Comparison of ENCODE assay signal across 25 mouse cellular contexts in genomic region chr5:134136022-134136421, GRCm38 (mm10). TPM values are rescaled to one million over a fixed set of nuclear protein-coding genes. Genes with fewer than 3 reads are reported as not detected.
DNase-seq lines count a peak whose midpoint lies in the region; ATAC-seq lines count a peak whose summit lies in the region.
"Had no signal": no experiment of that assay in that cellular context is flagged by ENCODE, and none has a peak within 500 bp of the region (broad histone marks: within the 10 kb centered on the region; RNA-seq: fewer than 3 reads in every experiment).

No protein-coding gene starts in this region.

- H3K36me3 ChIP-seq in kidney, embryonic 14.5 days (ENCODE audit: control insufficient read depth, insufficient read depth, low read length): peaks cover 7% of the 10 kb centered on the region
- peaks cover 86% of the 10 kb centered on the region for H3K36me3 ChIP-seq in hindbrain, embryonic 13.5 days

- no peaks in the 10 kb centered on the region for H3K27me3 ChIP-seq in kidney, embryonic 14.5 days (ENCODE audit: control insufficient read depth, insufficient read depth, low read length)
- H3K27me3 ChIP-seq in hindbrain, embryonic 13.5 days: no peaks in the 10 kb centered on the region
- H3K27me3 ChIP-seq: embryonic facial prominence, embryonic 12.5 days; embryonic facial prominence, embryonic 15.5 days; forebrain, embryonic 12.5 days; forebrain, embryonic 15.5 days; heart, embryonic 12.5 days; heart, embryonic 15.5 days had no signal

- no peaks in the 10 kb centered on the region for H3K9me3 ChIP-seq in kidney, embryonic 14.5 days (ENCODE audit: control insufficient read depth, low read length)
- no peaks in the 10 kb centered on the region for H3K9me3 ChIP-seq in hindbrain, embryonic 13.5 days
- H3K9me3 ChIP-seq: embryonic facial prominence, embryonic 12.5 days; embryonic facial prominence, embryonic 15.5 days; forebrain, embryonic 12.5 days; forebrain, embryonic 15.5 days; heart, embryonic 12.5 days; heart, embryonic 15.5 days had no signal

- H3K4me3 ChIP-seq in kidney, embryonic 14.5 days (ENCODE audit: low read length): no peak overlapping the region
- H3K4me3 ChIP-seq in hindbrain, embryonic 13.5 days: no peak overlapping the region
- H3K4me3 ChIP-seq: embryonic facial prominence, embryonic 12.5 days; embryonic facial prominence, embryonic 15.5 days; forebrain, embryonic 12.5 days; forebrain, embryonic 15.5 days; heart, embryonic 12.5 days; heart, embryonic 15.5 days; hindbrain, embryonic 10.5 days had no signal

- H3K4me1 ChIP-seq in kidney, embryonic 14.5 days (ENCODE audit: control insufficient read depth, insufficient read depth, low read length): no peaks in the 10 kb centered on the region
- peaks cover 10% of the 10 kb centered on the region for H3K4me1 ChIP-seq in hindbrain, embryonic 13.5 days (replicated peaks)
- H3K4me1 ChIP-seq: embryonic facial prominence, embryonic 12.5 days; embryonic facial prominence, embryonic 15.5 days; heart, embryonic 12.5 days; heart, embryonic 15.5 days had no signal

- H3K9ac ChIP-seq in kidney, embryonic 14.5 days (ENCODE audit: low read depth, low read length): no peak overlapping the region
- no peak overlapping the region for H3K9ac ChIP-seq in hindbrain, embryonic 13.5 days
- H3K9ac ChIP-seq: embryonic facial prominence, embryonic 12.5 days; embryonic facial prominence, embryonic 15.5 days; forebrain, embryonic 12.5 days; forebrain, embryonic 15.5 days; heart, embryonic 12.5 days; heart, embryonic 15.5 days; hindbrain, embryonic 14.5 days had no signal

- 91% methylated on average over 12 of the region's 12 CpGs for WGBS in kidney, embryonic 14.5 days
- WGBS in hindbrain, embryonic 13.5 days: 96% methylated on average over 12 of the region's 12 CpGs

- peak; percentile 16 for DNase-seq in kidney, adult 18-20 months
- no peak for DNase-seq in kidney, postnatal 4 days
- peak; percentile 43 for DNase-seq in kidney, adult 9 months
- DNase-seq in kidney, postnatal 36 days: peak; percentile 31 to 59
- DNase-seq: adrenal gland, adult 2 months; adrenal gland, postnatal 14 days; cerebellum, adult 11 months; cerebellum, adult 2 months; cerebellum, adult 9-11 months; cerebellum, postnatal 25 days; gastrocnemius, postnatal 25 days; heart, adult 18-20 months; heart, postnatal 10 days; heart, postnatal 36 days had no signal

- no peak overlapping the region for H3K27ac ChIP-seq in kidney, embryonic 14.5 days (ENCODE audit: low read depth, low read length)
- no peak overlapping the region for H3K27ac ChIP-seq in hindbrain, embryonic 13.5 days
- H3K27ac ChIP-seq: embryonic facial prominence, embryonic 12.5 days; embryonic facial prominence, embryonic 15.5 days; forebrain, embryonic 12.5 days; forebrain, embryonic 15.5 days; heart, embryonic 15.5 days; hindbrain, embryonic 10.5 days; hindbrain, embryonic 14.5 days had no signal

- no peak for ATAC-seq in kidney, embryonic 14.5 days (ENCODE audit: low FRiP score, low TSS enrichment)
- no peak for ATAC-seq in hindbrain, embryonic 13.5 days (ENCODE audit: low FRiP score)
- ATAC-seq: CD4-positive, CD25-positive, alpha-beta regulatory T cell, adult 4 months; forebrain, embryonic 15.5 days had no signal

- H3K4me2 ChIP-seq in kidney, embryonic 14.5 days (replicated peaks; ENCODE audit: low read depth, low read length): no peak overlapping the region
- no peak overlapping the region for H3K4me2 ChIP-seq in hindbrain, embryonic 13.5 days
- H3K4me2 ChIP-seq: embryonic facial prominence, embryonic 12.5 days; embryonic facial prominence, embryonic 15.5 days; forebrain, embryonic 12.5 days; forebrain, embryonic 15.5 days; heart, embryonic 12.5 days; heart, embryonic 15.5 days; hindbrain, embryonic 14.5 days had no signal

RNA-seq across cellular contexts. Expression of gene Castor2, which starts 36.5 kb away (rescaled TPM):
- polyA plus RNA-seq in kidney, embryonic 14.5 days (2014; fragmentation: Nextera tagmentation; extraction: Ambion mirVana): 8.7 and 10.5 TPM in 2 replicates
- 23.8 and 29.3 TPM in 2 replicates for polyA plus RNA-seq in hindbrain, embryonic 13.5 days (2015; fragmentation: Nextera tagmentation; extraction: Ambion mirVana)

RNA-seq across cellular contexts. Expression of gene Rcc1l, which starts 40.6 kb away (rescaled TPM):
- polyA plus RNA-seq in kidney, embryonic 14.5 days (2014; fragmentation: Nextera tagmentation; extraction: Ambion mirVana): 28.9 and 35.2 TPM in 2 replicates
- 19.9 and 20.4 TPM in 2 replicates for polyA plus RNA-seq in hindbrain, embryonic 13.5 days (2015; fragmentation: Nextera tagmentation; extraction: Ambion mirVana)

RNA-seq across cellular contexts. Expression of gene Gtf2ird2, which starts 47.8 kb away (rescaled TPM):
- 5.8 and 9.2 TPM in 2 replicates for polyA plus RNA-seq in kidney, embryonic 14.5 days (2014; fragmentation: Nextera tagmentation; extraction: Ambion mirVana)
- 12.8 and 14.1 TPM in 2 replicates for polyA plus RNA-seq in hindbrain, embryonic 13.5 days (2015; fragmentation: Nextera tagmentation; extraction: Ambion mirVana)

Comparison
In these comparisons a context has a peak if more than half of its experiments do, and no peak if none do; other contexts are left out.
1. DNase-seq: peak in kidney, adult 18-20 months (single experiment), kidney, adult 9 months (single experiment) and kidney, postnatal 36 days (2 of 2); none in kidney, postnatal 4 days (0 of 2).